Mouse (Mus musculus): ENCODE measurements around the gene Clic6.

GRCm38 (mm10) chr16:92548651-92549050 is 63.1 kb downstream of the Clic6 start:
- TF ChIP-seq CTCF (conservative IDR thresholded peaks at IDR 0.05; ENCODE audit: low read length) (no peak), NANOG (IDR thresholded peaks at IDR 0.05; ENCODE audit: borderline replicate concordance, low read length) (no peak)
